Mouse (Mus musculus): ENCODE results near the gene Tnik.

Gene Tnik

GRCm38 (mm10) chr3:28638957-28639356 lies 375.9 kb downstream of the Tnik start:
- peak; percentile 69 for DNase-seq

DNA sequence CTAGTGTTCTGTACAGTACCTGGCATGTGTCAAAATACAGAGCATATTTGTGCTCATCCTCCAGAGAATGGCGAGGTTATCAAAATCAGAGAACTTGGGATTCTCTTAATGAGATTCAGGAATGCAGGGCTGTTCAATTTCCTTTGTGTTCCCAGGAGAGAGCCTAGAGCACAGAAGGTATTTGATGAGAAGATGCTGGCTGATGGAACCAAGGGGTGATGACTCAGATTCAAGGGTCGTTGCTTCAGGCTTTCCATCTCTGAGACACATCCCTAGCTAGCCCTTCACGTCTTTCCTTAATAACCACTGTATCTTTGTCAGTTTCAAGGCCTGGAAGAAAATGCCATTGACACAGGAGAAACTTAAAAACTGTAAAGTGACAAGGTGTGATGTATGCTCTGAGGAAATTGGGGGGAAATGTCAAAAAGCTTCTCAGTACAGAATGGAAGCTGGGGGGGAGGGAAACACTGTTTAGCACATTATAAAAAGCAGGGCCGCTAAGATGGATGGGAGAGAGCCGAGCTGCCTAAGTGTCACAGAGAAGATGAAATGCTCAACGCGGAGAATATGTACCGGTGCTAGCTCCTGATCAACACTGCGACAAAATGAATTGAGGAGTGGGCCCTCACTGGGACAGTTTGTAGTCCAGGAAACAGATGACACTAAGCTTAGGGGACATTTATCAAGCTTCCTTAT lies 380.4 kb downstream of the Tnik start:
- no peak for DNase-seq

GRCm38 (mm10) chr3:28652574-28652973 lies 389.6 kb downstream of the Tnik start:
- DNase-seq, result no peak

GRCm38 (mm10) chr3:28653043-28653442 lies 390.0 kb downstream of the Tnik start:
- DNase-seq, result no peak

DNA sequence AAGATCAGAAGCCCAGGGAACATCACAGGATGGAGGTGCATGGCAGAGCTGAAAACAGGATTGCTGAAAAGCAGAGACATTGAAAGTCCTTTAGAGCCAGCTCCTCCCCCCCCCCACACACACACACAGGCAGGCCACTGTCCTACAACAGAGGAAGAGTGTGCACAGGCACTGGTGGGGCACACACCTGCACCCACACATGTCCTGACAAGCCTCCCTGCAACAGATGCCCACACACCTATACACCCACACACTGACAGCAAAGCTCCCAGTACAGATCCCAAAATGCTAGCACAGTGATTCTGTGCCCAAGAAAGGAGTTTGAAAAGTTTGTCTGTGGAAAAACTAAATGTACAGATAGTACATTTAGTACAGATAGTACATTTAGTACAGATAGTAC lies 391.7 kb downstream of the Tnik start:
- DNase-seq, result no peak

GRCm38 (mm10) chr3:28658349-28658748 lies 395.3 kb downstream of the Tnik start:
- DNase-seq, result no peak

DNA sequence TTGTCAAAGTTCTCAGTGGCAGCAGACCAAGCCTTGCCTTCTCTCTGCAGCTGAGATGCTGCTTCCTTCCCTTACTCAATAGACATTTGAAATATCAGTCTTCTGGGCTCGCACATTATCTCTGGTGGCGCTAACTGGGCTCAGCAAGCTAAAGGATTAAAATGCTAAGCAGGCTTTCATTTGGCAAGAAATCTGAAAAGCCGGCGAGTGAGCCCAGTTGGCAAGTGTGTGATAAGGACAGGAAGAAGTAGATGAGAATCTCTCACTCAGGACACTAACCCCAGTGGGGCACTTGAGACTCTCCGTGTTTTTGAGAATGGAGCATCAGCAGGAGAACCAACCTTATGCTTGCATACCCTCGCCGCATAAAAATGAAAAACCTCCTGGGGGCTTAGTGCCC lies 417.8 kb downstream of the Tnik start:
- DNase-seq, result no peak

DNA sequence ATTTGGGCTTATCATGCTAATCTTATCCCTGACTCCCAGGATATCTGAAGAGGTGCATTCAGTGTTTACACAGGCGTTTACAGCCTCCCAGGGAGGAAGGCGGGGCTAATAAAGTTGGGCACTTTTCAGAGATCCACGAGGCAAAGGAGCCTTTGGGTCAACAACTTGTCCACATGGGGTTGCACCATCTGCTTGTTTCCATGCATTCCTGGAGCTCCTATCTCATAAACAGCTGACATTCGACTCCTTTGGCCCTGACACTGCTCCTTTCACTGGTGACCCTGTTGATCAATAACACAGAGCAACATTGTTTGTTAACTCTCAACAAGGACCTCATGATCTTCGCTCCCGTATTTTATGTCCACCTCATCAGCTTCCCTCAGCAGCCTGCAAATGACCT lies 418.9 kb downstream of the Tnik start:
- no peak for DNase-seq

- no peak for DNase-seq
Observed at GRCm38 (mm10) chr3:28682411-28682810, 419.4 kb downstream of the Tnik start.

DNA sequence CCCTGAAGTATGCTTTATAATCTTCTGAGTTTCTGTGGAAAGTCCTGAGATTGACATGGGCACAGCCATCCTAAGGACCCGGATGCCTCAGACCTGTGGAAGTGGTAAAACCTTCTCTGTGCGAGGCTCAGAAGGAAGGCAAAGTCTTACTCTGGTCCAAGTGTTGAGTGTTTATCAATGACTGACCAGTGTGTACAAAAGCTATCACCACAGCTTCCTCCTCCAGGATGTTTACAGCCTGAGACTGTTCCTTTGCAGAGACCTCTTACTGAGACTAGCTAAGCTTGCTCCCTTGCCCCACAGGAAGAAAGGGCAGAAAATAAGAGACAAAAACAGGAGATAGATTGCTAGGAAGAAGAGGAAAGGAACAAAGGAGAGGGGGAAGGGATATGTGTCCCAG lies 422.5 kb downstream of the Tnik start:
- no peak for DNase-seq

DNA sequence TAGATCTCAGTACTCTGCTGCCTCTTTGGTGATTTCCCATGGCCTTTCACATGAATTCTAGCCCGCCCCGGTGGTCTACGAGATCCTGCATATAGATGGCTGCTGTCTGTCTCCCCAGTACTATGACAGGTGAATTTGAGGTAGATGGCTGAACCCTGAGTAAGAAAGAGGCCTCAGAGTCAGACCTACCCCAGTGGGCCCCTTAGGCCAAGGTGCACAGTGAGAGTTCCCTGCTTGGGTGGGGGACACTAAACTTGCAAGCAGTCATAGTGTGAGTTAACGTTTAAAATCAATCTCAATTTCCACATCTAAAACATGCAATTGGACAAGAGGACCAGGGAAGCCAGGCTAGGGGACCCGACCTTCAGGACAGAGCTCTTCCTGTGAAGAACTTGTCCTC lies 431.8 kb downstream of the Tnik start:
- DNase-seq, result no peak

DNA sequence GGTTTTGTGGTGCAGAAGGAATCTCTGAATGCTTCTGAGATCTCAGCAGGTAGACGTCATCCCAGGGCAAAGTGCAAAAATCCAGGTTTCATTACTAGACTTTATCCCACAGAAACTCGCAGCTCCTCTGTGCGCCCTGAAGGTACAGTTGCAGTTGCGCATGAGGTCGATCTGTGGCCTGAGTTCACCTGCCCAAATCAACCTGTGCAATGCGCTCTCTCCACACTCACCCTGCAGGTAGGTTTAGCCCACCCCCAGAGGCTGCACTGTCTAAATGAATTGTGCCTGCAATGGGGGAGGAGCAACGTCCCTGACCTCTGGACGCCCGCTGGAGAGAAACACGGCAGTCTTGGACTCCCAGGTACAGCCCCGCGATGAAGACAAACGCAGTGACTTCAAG lies 432.6 kb downstream of the Tnik start:
- no peak for DNase-seq

GRCm38 (mm10) chr3:28696162-28696561 lies 433.1 kb downstream of the Tnik start:
- DNase-seq, result no peak

- no peak for DNase-seq
Observed at GRCm38 (mm10) chr3:28697797-28698196, 434.8 kb downstream of the Tnik start, which contains the start of gene Slc2a2. Gene Slc2a2 (plus strand): TSS chr3:28697903.

DNA sequence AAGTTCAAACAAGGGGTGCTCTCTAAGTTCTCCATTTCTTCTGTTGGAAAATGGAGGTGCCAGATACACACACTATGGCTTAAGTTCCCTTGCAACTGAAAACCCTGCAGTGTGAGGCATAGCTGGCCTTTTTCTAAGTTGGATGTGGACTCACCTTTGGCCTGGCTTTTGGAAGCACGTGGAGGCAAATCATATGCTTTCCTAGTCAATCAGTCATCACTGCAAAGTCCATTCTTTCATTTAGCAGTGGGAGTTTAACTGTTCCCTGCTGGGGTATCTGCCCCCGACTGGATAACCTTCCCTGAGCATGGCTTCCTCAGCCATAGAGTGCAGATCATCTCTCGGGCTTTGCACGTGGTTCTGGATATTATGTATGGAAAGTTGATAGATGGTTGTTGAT lies 436.6 kb downstream of the Tnik start:
- DNase-seq, result no peak

- DNase-seq, result no peak
Observed at GRCm38 (mm10) chr3:28705522-28706137, 442.6 kb downstream of the Tnik start.

DNA sequence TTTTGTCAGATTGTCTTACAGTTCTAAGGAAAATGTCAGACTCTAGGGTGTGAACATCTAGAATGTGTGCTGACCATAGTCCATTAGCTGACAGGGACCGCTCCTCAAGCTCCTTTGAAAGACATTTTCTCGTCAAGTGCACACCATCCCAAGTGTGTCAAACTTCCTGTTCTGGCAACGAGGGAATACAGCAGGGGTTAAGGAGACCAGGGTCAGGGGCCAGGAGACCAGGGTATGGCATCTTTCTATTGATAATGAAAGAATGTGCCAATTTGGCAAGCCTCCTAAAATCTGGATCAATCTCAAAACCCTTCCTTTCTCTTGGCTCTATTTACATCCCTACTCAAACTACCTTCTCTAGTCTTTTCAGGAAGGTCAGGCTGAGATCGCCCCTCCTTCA lies 443.7 kb downstream of the Tnik start:
- DNase-seq, result no peak

GRCm38 (mm10) chr3:28709740-28710139 lies 446.7 kb downstream of the Tnik start:
- DNase-seq, result no peak

DNA sequence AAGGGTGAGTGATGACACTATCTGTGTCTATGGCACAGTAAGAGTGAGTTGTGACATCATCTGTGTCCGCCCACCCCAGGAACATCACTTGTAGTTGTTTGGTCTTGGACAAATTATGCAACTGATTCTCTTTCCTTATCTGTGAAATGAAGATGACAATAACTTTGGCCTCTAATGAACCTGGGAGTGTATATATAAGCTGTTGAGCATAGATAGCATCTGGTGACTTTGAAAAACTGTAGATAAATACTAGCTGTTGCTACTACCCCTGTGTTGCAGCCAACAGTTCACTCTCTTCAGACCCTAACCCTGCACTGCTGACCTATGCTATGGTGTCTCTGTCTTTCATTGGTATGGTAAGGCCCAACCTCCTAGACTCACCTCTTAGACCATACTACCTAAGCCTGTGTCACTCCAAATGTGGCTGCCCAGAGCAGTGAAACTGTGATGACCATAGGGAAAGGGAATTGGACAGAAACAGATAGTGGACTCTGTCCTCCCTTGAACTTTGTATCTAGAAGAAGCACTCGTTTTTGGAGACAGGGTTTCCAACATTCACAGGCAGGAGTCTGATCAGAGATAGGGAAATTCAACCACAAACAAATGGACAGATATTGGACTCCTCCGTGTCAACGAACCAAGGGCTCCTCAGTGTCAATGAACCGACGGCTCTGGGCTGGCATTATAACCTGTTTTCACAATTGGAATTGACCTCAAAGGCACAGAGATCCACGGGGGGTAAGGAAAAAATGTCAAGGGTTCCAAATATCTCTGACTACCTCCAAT lies 451.1 kb downstream of the Tnik start:
- no peak for DNase-seq

GRCm38 (mm10) chr3:28718521-28718920 lies 455.5 kb downstream of the Tnik start:
- no peak for DNase-seq

- DNase-seq, result no peak
Observed at GRCm38 (mm10) chr3:28721218-28721617, 458.2 kb downstream of the Tnik start.

- DNase-seq, result peak; percentile 9
Observed at GRCm38 (mm10) chr3:28721838-28722237, 458.8 kb downstream of the Tnik start.

DNA sequence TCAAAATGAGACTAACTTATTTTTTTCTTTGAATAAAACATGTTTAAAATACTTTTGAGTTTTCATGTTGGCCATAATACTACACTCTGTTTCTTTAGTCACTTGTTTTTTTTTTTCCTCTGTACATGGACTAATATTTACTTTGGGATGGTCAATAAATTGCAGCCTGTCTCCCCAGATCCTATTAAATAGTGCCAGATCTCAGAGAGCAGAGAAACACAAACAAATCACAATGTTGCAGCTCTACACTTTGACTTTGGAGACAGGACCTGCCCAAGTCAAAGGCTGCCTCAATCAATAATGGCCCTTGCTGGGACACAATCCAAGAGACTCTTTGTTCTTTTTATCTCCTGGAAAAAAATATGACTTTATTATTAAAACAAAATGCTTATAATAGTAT lies 459.5 kb downstream of the Tnik start:
- no peak for DNase-seq

DNA sequence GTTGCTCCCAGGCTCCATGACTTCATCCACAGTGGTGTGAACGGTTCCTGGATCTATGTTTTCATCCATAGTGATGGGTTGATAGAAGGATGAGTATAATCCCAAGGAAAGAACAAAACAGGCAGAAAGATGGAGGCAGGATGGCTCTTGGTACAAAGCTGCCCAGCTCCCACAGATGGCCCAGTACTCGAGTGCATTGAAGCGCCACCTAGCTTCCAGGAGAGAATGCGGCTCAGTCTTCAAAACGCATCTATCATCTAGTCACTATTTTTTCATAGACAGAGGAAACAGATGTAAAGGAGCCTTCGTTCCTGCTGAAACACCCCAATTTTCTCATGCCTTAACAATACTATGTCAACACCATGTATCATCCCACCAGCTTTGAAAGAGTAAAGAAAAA lies 460.5 kb downstream of the Tnik start:
- DNase-seq, result no peak
